Mouse (Mus musculus): ENCODE data around the gene Pcgf2. TPM values are rescaled to one million over a fixed set of nuclear protein-coding genes. Genes with fewer than 3 reads are reported as not detected.

Gene Pcgf2
- polyA plus RNA-seq (2011; ENCODE audit: insufficient read depth, insufficient read length, low read depth, missing spikeins) = 74.6 and 84.0 TPM in 2 replicates

DNA sequence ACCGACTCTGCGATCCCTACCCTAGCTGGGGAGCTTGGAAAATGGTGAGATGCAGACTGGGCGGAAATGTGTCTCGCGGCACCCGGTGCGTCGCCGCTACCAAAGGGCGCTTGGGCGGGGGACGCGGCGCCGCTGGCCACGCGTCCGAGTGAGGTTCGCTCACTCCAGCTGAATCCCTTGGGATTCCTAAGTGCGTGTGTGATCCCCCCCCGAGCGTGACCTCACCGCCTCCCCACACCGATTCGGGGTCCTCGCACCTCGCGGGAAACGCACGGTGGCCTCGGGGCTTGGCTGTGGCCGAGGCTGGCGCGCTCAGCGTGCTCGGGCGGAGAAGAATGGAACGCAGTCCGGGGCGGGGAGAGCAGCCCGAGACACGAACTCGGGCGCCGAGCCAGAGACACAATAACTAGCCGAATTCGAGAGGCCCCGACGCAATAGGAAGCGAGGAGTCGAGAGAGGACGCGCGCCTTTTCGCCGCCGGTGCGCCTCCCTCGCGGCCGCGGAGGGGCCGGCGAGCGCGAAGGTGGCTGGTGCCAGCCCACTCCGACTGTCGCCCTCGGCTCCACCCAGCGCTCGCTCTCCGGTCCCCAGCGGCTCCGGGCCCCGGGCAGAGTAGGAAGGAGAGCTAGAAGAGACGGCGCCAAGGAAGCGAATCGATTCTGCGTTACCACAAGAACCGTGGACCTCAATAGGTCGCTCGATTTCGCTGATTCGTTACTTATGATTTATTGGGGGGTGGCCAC, at the start of gene Pcgf2:
TSS of gene Pcgf2 (minus strand) at position 495 of the 743 bp plus-strand sequence.
- H3K9ac ChIP-seq (ENCODE audit: low read depth, poor library complexity, severe bottlenecking) = peak within 1 kb of the TSS; percentile 97
- no peaks in the 10 kb centered on the region for H3K9me3 ChIP-seq (replicated peaks; ENCODE audit: control insufficient read depth, insufficient read depth, low read length, poor library complexity, severe bottlenecking)
- H3K4me1 ChIP-seq (ENCODE audit: control insufficient read depth, insufficient read depth, low read length) = peaks cover 3% of the 10 kb centered on the region
- no peaks in the 10 kb centered on the region for H3K27me3 ChIP-seq (ENCODE audit: control insufficient read depth, insufficient read depth, low read length, poor library complexity, severe bottlenecking)
- peak within 1 kb of the TSS; percentile 89 for H3K27ac ChIP-seq (ENCODE audit: insufficient read depth, low read length)
- peak within 1 kb of the TSS; percentile 90 for H3K4me3 ChIP-seq (ENCODE audit: low read depth, low read length)
- no peaks in the 10 kb centered on the region; the same call in 1 of the 2 replicates for H3K36me3 ChIP-seq (ENCODE audit: control insufficient read depth, insufficient read depth, low read length, poor library complexity, severe bottlenecking)
- TF ChIP-seq CTCF (IDR thresholded peaks at IDR 0.05; ENCODE audit: low read depth, low read length) (no peak), EP300 (IDR thresholded peaks at IDR 0.05; ENCODE audit: insufficient read depth, low read depth, low read length) (no peak), POLR2A (IDR thresholded peaks at IDR 0.05; ENCODE audit: insufficient read depth, low read length) (no peak)

DNA sequence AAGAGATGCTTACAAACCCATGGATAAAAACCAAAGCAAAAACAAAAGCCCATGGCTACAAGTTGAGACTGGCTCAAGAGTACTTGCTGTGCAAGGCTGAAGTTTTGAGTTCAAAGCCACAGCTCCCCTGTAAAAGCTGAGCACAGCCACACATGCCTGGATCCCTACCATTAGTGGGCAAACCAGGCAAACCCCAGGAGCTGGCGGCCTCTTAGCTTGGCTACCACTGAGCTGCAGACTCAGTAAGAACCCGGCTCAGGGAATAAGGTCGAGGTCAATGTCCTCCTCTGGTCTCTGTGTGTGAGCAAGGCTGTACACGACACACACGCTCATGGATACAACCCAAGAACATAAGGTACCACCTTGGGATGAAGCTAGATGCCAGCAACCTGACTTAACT, 48.2 kb upstream of the Pcgf2 start:
- Histone ChIP-seq H3K36me3 (ENCODE audit: control insufficient read depth, insufficient read depth, low read length, poor library complexity, severe bottlenecking) (peaks cover 33% of the 10 kb centered on the region), H3K27ac (ENCODE audit: insufficient read depth, low read length) (no peak overlapping the region), H3K27me3 (ENCODE audit: control insufficient read depth, insufficient read depth, low read length, poor library complexity, severe bottlenecking) (no peaks in the 10 kb centered on the region), H3K4me3 (ENCODE audit: low read depth, low read length) (no peak overlapping the region), H3K9me3 (replicated peaks; ENCODE audit: control insufficient read depth, insufficient read depth, low read length, poor library complexity, severe bottlenecking) (no peaks in the 10 kb centered on the region), H3K4me1 (ENCODE audit: control insufficient read depth, insufficient read depth, low read length) (no peaks in the 10 kb centered on the region), H3K9ac (ENCODE audit: low read depth, poor library complexity, severe bottlenecking) (no peak overlapping the region)
- TF ChIP-seq POLR2A (IDR thresholded peaks at IDR 0.05; ENCODE audit: insufficient read depth, low read length) = no peak
- TF ChIP-seq CTCF (IDR thresholded peaks at IDR 0.05; ENCODE audit: low read depth, low read length) = no peak
- no peak for TF ChIP-seq EP300 (IDR thresholded peaks at IDR 0.05; ENCODE audit: insufficient read depth, low read depth, low read length)

- H3K27ac ChIP-seq (ENCODE audit: insufficient read depth, low read length) = no peak overlapping the region
- no peaks in the 10 kb centered on the region for H3K9me3 ChIP-seq (replicated peaks; ENCODE audit: control insufficient read depth, insufficient read depth, low read length, poor library complexity, severe bottlenecking)
- no peak overlapping the region for H3K9ac ChIP-seq (ENCODE audit: low read depth, poor library complexity, severe bottlenecking)
- H3K36me3 ChIP-seq (ENCODE audit: control insufficient read depth, insufficient read depth, low read length, poor library complexity, severe bottlenecking) = peaks cover 26% of the 10 kb centered on the region
- no peak overlapping the region for H3K4me3 ChIP-seq (ENCODE audit: low read depth, low read length)
- H3K27me3 ChIP-seq (ENCODE audit: control insufficient read depth, insufficient read depth, low read length, poor library complexity, severe bottlenecking) = no peaks in the 10 kb centered on the region
- TF ChIP-seq POLR2A (IDR thresholded peaks at IDR 0.05; ENCODE audit: insufficient read depth, low read length) (no peak), EP300 (IDR thresholded peaks at IDR 0.05; ENCODE audit: insufficient read depth, low read depth, low read length) (no peak), CTCF (IDR thresholded peaks at IDR 0.05; ENCODE audit: low read depth, low read length) (no peak)
- no peaks in the 10 kb centered on the region for H3K4me1 ChIP-seq (ENCODE audit: control insufficient read depth, insufficient read depth, low read length)
Measured at GRCm38 (mm10) chr11:97747773-97748172, 47.5 kb upstream of the Pcgf2 start.

DNA sequence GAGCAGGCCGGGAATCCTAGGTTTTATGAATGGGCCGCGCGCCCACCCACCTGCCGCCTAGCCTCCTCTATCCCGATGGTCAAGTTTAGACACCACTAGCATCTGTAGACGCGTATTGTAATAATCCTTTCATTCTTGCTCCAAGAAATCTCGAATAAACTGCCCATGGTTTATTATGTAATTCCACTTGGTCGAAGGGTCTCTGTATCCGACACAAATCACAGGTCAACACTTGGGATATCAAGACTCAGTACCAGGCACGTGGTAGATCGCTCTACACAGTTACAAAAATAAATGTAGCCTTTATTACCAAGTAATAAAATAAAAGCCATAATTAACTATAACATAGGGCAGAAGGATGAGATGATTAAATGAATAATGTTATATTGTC, 45.0 kb upstream of the Pcgf2 start:
- peak overlapping the region; percentile 20; the same call in 1 of the 2 replicates for H3K4me3 ChIP-seq (ENCODE audit: low read depth, low read length)
- peak overlapping the region; percentile 96; the same call in 1 of the 2 replicates for H3K9ac ChIP-seq (ENCODE audit: low read depth, poor library complexity, severe bottlenecking)
- TF ChIP-seq CTCF (IDR thresholded peaks at IDR 0.05; ENCODE audit: low read depth, low read length) (no peak), POLR2A (IDR thresholded peaks at IDR 0.05; ENCODE audit: insufficient read depth, low read length) (no peak), EP300 (IDR thresholded peaks at IDR 0.05; ENCODE audit: insufficient read depth, low read depth, low read length) (no peak)
- no peaks in the 10 kb centered on the region for H3K9me3 ChIP-seq (replicated peaks; ENCODE audit: control insufficient read depth, insufficient read depth, low read length, poor library complexity, severe bottlenecking)
- no peaks in the 10 kb centered on the region for H3K27me3 ChIP-seq (ENCODE audit: control insufficient read depth, insufficient read depth, low read length, poor library complexity, severe bottlenecking)
- H3K27ac ChIP-seq (ENCODE audit: insufficient read depth, low read length) = no peak overlapping the region
- H3K36me3 ChIP-seq (ENCODE audit: control insufficient read depth, insufficient read depth, low read length, poor library complexity, severe bottlenecking) = peaks cover 10% of the 10 kb centered on the region
- peaks cover 3% of the 10 kb centered on the region for H3K4me1 ChIP-seq (ENCODE audit: control insufficient read depth, insufficient read depth, low read length)

DNA sequence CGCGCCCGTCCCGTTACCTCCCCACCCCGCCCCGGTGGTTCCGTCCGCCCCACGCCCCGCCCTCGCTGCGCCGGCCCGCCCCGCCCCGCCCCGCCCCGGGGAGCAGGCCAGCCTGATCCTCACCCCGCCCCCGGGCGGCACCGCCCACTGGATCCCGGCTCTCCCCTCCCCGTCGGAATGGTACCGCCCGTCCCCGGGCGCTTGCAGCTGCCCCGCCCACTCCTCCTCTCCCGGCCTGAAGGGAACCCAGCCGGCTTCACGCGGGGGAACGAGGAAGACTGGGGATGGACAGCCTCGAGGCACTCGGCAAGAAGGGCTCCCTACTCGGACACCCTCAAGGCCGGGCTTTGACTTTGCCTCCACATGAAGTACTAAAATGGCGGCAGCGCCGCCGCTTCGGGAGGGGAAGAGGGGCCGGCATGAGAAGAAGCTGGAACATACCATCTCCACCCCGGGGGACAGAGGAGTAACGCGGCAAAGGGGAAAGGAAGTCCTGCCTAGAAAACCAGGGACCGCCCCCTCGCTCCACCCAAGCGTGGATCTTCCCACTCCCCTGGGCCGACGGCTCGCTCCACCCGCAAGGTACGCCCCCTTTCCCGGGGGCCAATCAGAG, 44.5 kb upstream of the Pcgf2 start:
- peak overlapping the region; percentile 96 for H3K9ac ChIP-seq (ENCODE audit: low read depth, poor library complexity, severe bottlenecking)
- no peak for TF ChIP-seq POLR2A (IDR thresholded peaks at IDR 0.05; ENCODE audit: insufficient read depth, low read length)
- no peak for TF ChIP-seq EP300 (IDR thresholded peaks at IDR 0.05; ENCODE audit: insufficient read depth, low read depth, low read length)
- TF ChIP-seq CTCF (IDR thresholded peaks at IDR 0.05; ENCODE audit: low read depth, low read length) = no peak
- peak overlapping the region; percentile 98 for H3K4me3 ChIP-seq (ENCODE audit: low read depth, low read length)
- H3K36me3 ChIP-seq (ENCODE audit: control insufficient read depth, insufficient read depth, low read length, poor library complexity, severe bottlenecking) = peaks cover 10% of the 10 kb centered on the region
- no peaks in the 10 kb centered on the region for H3K27me3 ChIP-seq (ENCODE audit: control insufficient read depth, insufficient read depth, low read length, poor library complexity, severe bottlenecking)
- peaks cover 3% of the 10 kb centered on the region for H3K4me1 ChIP-seq (ENCODE audit: control insufficient read depth, insufficient read depth, low read length)
- no peaks in the 10 kb centered on the region for H3K9me3 ChIP-seq (replicated peaks; ENCODE audit: control insufficient read depth, insufficient read depth, low read length, poor library complexity, severe bottlenecking)
- H3K27ac ChIP-seq (ENCODE audit: insufficient read depth, low read length) = peak overlapping the region; percentile 76

All from ES-Bruce4 (cell line).